ENCODE assay signal across 8 mouse cellular contexts in genomic region chr15:9748359-9749102, GRCm38 (mm10). TPM values are rescaled to one million over a fixed set of nuclear protein-coding genes. Genes with fewer than 3 reads are reported as not detected.
DNase-seq lines count a peak whose midpoint lies in the region; ATAC-seq and TF ChIP-seq lines count a peak whose summit lies in the region.

TSS of gene Spef2 (minus strand) at chr15:9748868.

- H3K27ac ChIP-seq in hindbrain, postnatal 0 days, result no peak within 1 kb of the TSS

- ATAC-seq in hindbrain, postnatal 0 days, result peak; percentile 98

- H3K9me3 ChIP-seq in hindbrain, postnatal 0 days (ENCODE audit: low read length), result no peaks in the 10 kb centered on the region

- no peaks in the 10 kb centered on the region for H3K27me3 ChIP-seq in hindbrain, postnatal 0 days (ENCODE audit: insufficient read depth, low read length)

- H3K4me1 ChIP-seq in hindbrain, postnatal 0 days (ENCODE audit: insufficient read depth, low read length), result no peaks in the 10 kb centered on the region

- H3K4me3 ChIP-seq in hindbrain, postnatal 0 days (ENCODE audit: low read length), result peak within 1 kb of the TSS; percentile 30

- TF ChIP-seq CTCF in hindbrain, postnatal 0 days (IDR thresholded peaks at IDR 0.05; ENCODE audit: low read depth), result peak; percentile 57

- 29% methylated on average over 15 of the region's 16 CpGs for WGBS in hindbrain, postnatal 0 days

- H3K9ac ChIP-seq in hindbrain, postnatal 0 days (replicated peaks; ENCODE audit: low read length), result no peak within 1 kb of the TSS

- no peaks in the 10 kb centered on the region for H3K36me3 ChIP-seq in hindbrain, postnatal 0 days (ENCODE audit: insufficient read depth, low read length)

- H3K4me2 ChIP-seq in hindbrain, postnatal 0 days (ENCODE audit: low read depth, low read length), result peak within 1 kb of the TSS; percentile 45

- peak; percentile 78 for DNase-seq in WW6 (ENCODE audit: low read depth, low spot score)
- peak; percentile 20 to 43 for DNase-seq in cerebellum, postnatal 25 days
- DNase-seq in gastrocnemius, adult 18-20 months (ENCODE audit: low spot score), result peak; percentile 27
- DNase-seq in hindbrain, postnatal 0 days (ENCODE audit: low spot score), result peak; percentile 80
- DNase-seq in left cerebral cortex, adult 11 months (ENCODE audit: low spot score), result peak; percentile 52
- peak; percentile 73 for DNase-seq in lung, postnatal 25 days (ENCODE audit: low spot score)
- DNase-seq in retina, postnatal 1 day, result peak; percentile 89
- peak; percentile 71 to 82 for DNase-seq in thymus, postnatal 36 days

RNA-seq across cellular contexts. Expression of gene Spef2, which starts in this region (rescaled TPM):
- total RNA-seq in gastrocnemius, adult 18-20 months (2021), result under 1 TPM in 1 of 2 experiments, not detected in 1; 0.07 TPM
- total RNA-seq in hindbrain, postnatal 0 days (2014; rRNA removed), result 0.42 and 1.5 TPM in 2 replicates
- polyA plus RNA-seq in hindbrain, postnatal 0 days (2015; fragmentation: Nextera tagmentation; extraction: Ambion mirVana), result 1.9 and 2.3 TPM in 2 replicates

Comparison
In these comparisons a context has a peak if more than half of its experiments do, and no peak if none do; other contexts are left out.
1. Peak in DNase-seq in gastrocnemius, adult 18-20 months; RNA of the gene not detected or under 1 TPM.
2. DNase-seq: peak in every context shown above with its lines; median percentile 89 in retina, postnatal 1 day; 80 in hindbrain, postnatal 0 days; 78 in WW6; 76 in thymus, postnatal 36 days; 73 in lung, postnatal 25 days; 52 in left cerebral cortex, adult 11 months; 32 in cerebellum, postnatal 25 days; 27 in gastrocnemius, adult 18-20 months.